Mouse (Mus musculus) embryonic fibroblast, embryonic 13.5 days (primary cell): ENCODE measurements around the gene Ndufa13. TPM values are rescaled to one million over a fixed set of nuclear protein-coding genes. Genes with fewer than 3 reads are reported as not detected.
A peak's percentile ranks its signal among the peaks of the same experiment; 100 is the strongest.

Experiments
- H3K27ac ChIP-seq: 2 replicates; pipeline ENCODE4 v1.5.1; 2012; ENCODE audit warnings: low read length, control low read depth, inconsistent platforms; ENCODE audit not compliant: insufficient read depth
- H3K4me1 ChIP-seq: 2 replicates; pipeline ENCODE4 v1.6.1; 2011; ENCODE audit warnings: low read length; ENCODE audit not compliant: control insufficient read depth, insufficient read depth
- H3K4me3 ChIP-seq: 2 replicates; pipeline ENCODE4 v1.5.1; 2011; ENCODE audit warnings: mild to moderate bottlenecking, control low read depth, low read length; ENCODE audit not compliant: insufficient read depth
- CTCF ChIP-seq: IDR thresholded peaks from 2 replicates; pipeline ENCODE4 v1.5.1; 2011; ENCODE audit warnings: mild to moderate bottlenecking, control low read depth, low read length, moderate library complexity, borderline replicate concordance; ENCODE audit not compliant: insufficient read depth
- POLR2A ChIP-seq: IDR thresholded peaks from 2 replicates; pipeline ENCODE4 v1.6.1; 2011; ENCODE audit warnings: low read depth, mild to moderate bottlenecking, control low read depth, low read length, moderate library complexity
- polyA plus RNA-seq: library from polyadenylated mRNA; stranded (reverse); fragments of >200 nt; gene quantifications from 2 replicates; pipeline ENCODE4 v1.2.4, GENCODE M21; 2011; ENCODE audit warnings: low read depth; ENCODE audit not compliant: missing spikeins, insufficient read length

Gene Ndufa13
- polyA plus RNA-seq, 1 experiment = 62.9 TPM

GRCm38 (mm10) chr8:69895772-69896451 lies 6.4 kb downstream of the Ndufa13 start:
- TF ChIP-seq POLR2A (no peak), CTCF (no peak)
- H3K27ac ChIP-seq = no peak overlapping the region
- H3K4me1 ChIP-seq = peaks cover 3% of the 10 kb centered on the region; the same call in 1 of the 2 replicates
- H3K4me3 ChIP-seq = no peak overlapping the region

- H3K4me1 ChIP-seq = no peaks in the 10 kb centered on the region
- no peak overlapping the region for H3K27ac ChIP-seq
- TF ChIP-seq POLR2A (no peak), CTCF (no peak)
- no peak overlapping the region for H3K4me3 ChIP-seq
Measured at GRCm38 (mm10) chr8:69894836-69895332, 7.5 kb downstream of the Ndufa13 start.

- Histone ChIP-seq H3K4me3 (no peak overlapping the region), H3K27ac (no peak overlapping the region), H3K4me1 (no peaks in the 10 kb centered on the region)
- TF ChIP-seq CTCF = peak; percentile 36; the same call in 1 of the 2 replicates
- no peak for TF ChIP-seq POLR2A
Measured at GRCm38 (mm10) chr8:69893863-69894262, 8.5 kb downstream of the Ndufa13 start.

- Histone ChIP-seq H3K4me1 (no peaks in the 10 kb centered on the region), H3K4me3 (no peak overlapping the region), H3K27ac (no peak overlapping the region)
- peak; percentile 64; the same call in 1 of the 2 replicates for TF ChIP-seq CTCF
- TF ChIP-seq POLR2A = no peak
Measured at GRCm38 (mm10) chr8:69890813-69891241, 11.5 kb downstream of the Ndufa13 start.

- TF ChIP-seq POLR2A (no peak), CTCF (no peak)
- H3K4me1 ChIP-seq = no peaks in the 10 kb centered on the region
- H3K27ac ChIP-seq = no peak overlapping the region
- H3K4me3 ChIP-seq = no peak overlapping the region
Measured at GRCm38 (mm10) chr8:69888902-69889301, 13.5 kb downstream of the Ndufa13 start.

- no peak for TF ChIP-seq POLR2A
- TF ChIP-seq CTCF = no peak
- Histone ChIP-seq H3K27ac (no peak overlapping the region), H3K4me3 (no peak overlapping the region)
Measured at GRCm38 (mm10) chr8:69888244-69888866, 14.0 kb downstream of the Ndufa13 start.

GRCm38 (mm10) chr8:69887289-69888243 lies 14.8 kb downstream of the Ndufa13 start, which contains the start of gene Cilp2:
Gene Cilp2, minus strand, starts transcription at chr8:69887687.
- TF ChIP-seq CTCF (no peak), POLR2A (no peak)
- H3K4me1 ChIP-seq = no peaks in the 10 kb centered on the region
- H3K27ac ChIP-seq = no peak within 1 kb of the TSS

More at GRCm38 (mm10) chr8:69888244-69888866, 14.0 kb downstream of the Ndufa13 start:
- no peaks in the 10 kb centered on the region for H3K4me1 ChIP-seq

GRCm38 (mm10) chr8:69884141-69884540 lies 18.2 kb downstream of the Ndufa13 start:
- no peak for TF ChIP-seq POLR2A
- no peak for TF ChIP-seq CTCF
- no peaks in the 10 kb centered on the region for H3K4me1 ChIP-seq
- no peak overlapping the region for H3K4me3 ChIP-seq
- no peak overlapping the region for H3K27ac ChIP-seq

More at GRCm38 (mm10) chr8:69887289-69888243, 14.8 kb downstream of the Ndufa13 start, which contains the start of gene Cilp2:
- peak within 1 kb of the TSS; percentile 4; the same call in 1 of the 2 replicates for H3K4me3 ChIP-seq
